Mouse (Mus musculus) small intestine, adult 2 months (tissue): Measurements from ENCODE around the gene Sult5a1. TPM values are rescaled to one million over a fixed set of nuclear protein-coding genes. Genes with fewer than 3 reads are reported as not detected.

Source experiments
- H3K27ac ChIP-seq: fragments of 200-500 bp; 2 replicates; pipeline ENCODE4 v1.5.1; 2012; ENCODE audit warnings: low read depth, low read length, control low read depth, inconsistent platforms; ENCODE audit not compliant: insufficient read depth
- H3K27me3 ChIP-seq: fragments of 200-500 bp; 2 replicates; pipeline ENCODE4 v1.6.1; 2012; ENCODE audit warnings: mild to moderate bottlenecking, moderate library complexity, low read length, inconsistent platforms; ENCODE audit not compliant: control insufficient read depth, insufficient read depth
- H3K36me3 ChIP-seq: fragments of 200-500 bp; 2 replicates; pipeline ENCODE4 v1.6.1; 2012; ENCODE audit warnings: mild to moderate bottlenecking, low read length, control low read depth, inconsistent platforms; ENCODE audit not compliant: control insufficient read depth, insufficient read depth
- H3K4me1 ChIP-seq: fragments of 200-500 bp; 2 replicates; pipeline ENCODE4 v1.6.1; 2012; ENCODE audit warnings: low read length, inconsistent platforms, mixed read lengths; ENCODE audit not compliant: control insufficient read depth, insufficient read depth, insufficient read length
- H3K4me3 ChIP-seq: fragments of 200-500 bp; 2 replicates; pipeline ENCODE4 v1.5.1; 2012; ENCODE audit warnings: low read depth, mild to moderate bottlenecking, control low read depth, inconsistent platforms, low read length, moderate library complexity
- CTCF ChIP-seq: fragments of 200-500 bp; IDR thresholded peaks from 2 replicates; pipeline ENCODE4 v1.5.1; 2012; ENCODE audit warnings: low read depth, mild to moderate bottlenecking, control low read depth, inconsistent platforms, low read length, moderate library complexity, mixed read lengths; ENCODE audit not compliant: insufficient replicate concordance, insufficient read length; ENCODE audit errors: extremely low read depth
- POLR2A ChIP-seq: fragments of 200-500 bp; IDR thresholded peaks from 2 replicates; pipeline ENCODE4 v1.6.1; 2012; ENCODE audit warnings: low read depth, mild to moderate bottlenecking, control low read depth, inconsistent platforms, low read length, moderate library complexity
- WGBS: fragments of 180-500 bp; shearing (Covaris S2); methylation state at CpG from one replicate; pipeline ENCODE4 v1.1.7; 2018; 5-methylcytosine and 5-hydroxymethylcytosine counted together
- polyA plus RNA-seq: library from polyadenylated mRNA; depleted of rRNA; stranded (reverse); fragments of >200 nt; gene quantifications from 2 replicates; pipeline ENCODE4 v1.2.3, GENCODE M21; 2012

Sult5a1 gene
- polyA plus RNA-seq, 1 experiment: 0.19 TPM

DNA sequence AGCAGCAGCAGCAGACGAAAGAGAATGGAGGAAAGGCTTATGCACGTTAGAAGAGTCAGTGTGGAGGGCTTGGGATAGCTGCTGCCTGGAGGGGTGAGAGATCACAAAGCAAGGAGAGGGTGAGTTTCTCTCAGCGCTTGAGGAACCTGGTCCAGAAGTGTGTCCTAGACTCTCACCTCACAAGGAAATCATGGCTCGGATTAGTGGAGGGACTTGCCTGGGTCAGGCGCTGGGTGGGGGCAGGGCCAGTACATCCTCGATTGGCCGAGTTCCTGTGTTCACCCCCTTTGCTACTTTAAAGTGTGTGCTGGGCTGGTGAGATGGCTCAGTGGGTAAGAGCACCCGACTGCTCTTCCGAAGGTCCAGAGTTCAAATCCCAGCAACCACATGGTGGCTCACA, 22.3 kb downstream of the Sult5a1 start:
- H3K4me3 ChIP-seq: no peak overlapping the region
- TF ChIP-seq POLR2A: no peak
- TF ChIP-seq CTCF: no peak
- H3K4me1 ChIP-seq: no peaks in the 10 kb centered on the region; the same call in 1 of the 2 replicates
- no peaks in the 10 kb centered on the region for H3K36me3 ChIP-seq
- WGBS: 51% methylated on average over 9 of the region's 9 CpGs
- no peaks in the 10 kb centered on the region for H3K27me3 ChIP-seq
- H3K27ac ChIP-seq: no peak overlapping the region

DNA sequence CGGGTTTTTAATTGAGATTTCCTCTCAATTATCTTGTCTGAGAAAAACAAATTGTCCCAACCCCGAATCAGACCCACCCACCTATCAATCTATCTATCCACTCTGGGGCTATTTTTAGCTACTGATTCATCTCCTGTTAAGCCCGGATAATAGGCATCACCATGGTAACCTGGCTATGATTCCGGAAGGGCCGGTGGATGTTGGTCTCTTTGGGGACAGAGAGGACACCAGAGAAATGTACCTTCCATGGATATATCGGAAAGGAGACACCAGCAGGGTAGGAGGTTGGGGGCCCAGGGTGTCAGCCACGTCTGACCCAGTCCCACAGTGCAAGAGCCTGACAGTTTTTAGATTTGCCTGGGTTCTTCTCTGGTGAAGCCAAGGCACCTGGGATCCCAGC, 22.7 kb downstream of the Sult5a1 start:
- WGBS: 22% methylated on average over 7 of the region's 7 CpGs
- no peak overlapping the region for H3K4me3 ChIP-seq
- TF ChIP-seq CTCF (no peak), POLR2A (no peak)
- no peaks in the 10 kb centered on the region for H3K36me3 ChIP-seq
- H3K4me1 ChIP-seq: no peaks in the 10 kb centered on the region; the same call in 1 of the 2 replicates
- H3K27me3 ChIP-seq: no peaks in the 10 kb centered on the region
- H3K27ac ChIP-seq: no peak overlapping the region

- TF ChIP-seq CTCF (no peak), POLR2A (no peak)
- Histone ChIP-seq H3K4me3 (no peak overlapping the region), H3K4me1 (no peaks in the 10 kb centered on the region; the same call in 1 of the 2 replicates), H3K36me3 (no peaks in the 10 kb centered on the region), H3K27ac (no peak overlapping the region), H3K27me3 (no peaks in the 10 kb centered on the region)
- 87% methylated on average over 11 of the region's 11 CpGs for WGBS
Measured at GRCm38 (mm10) chr8:123134149-123134713, 23.9 kb downstream of the Sult5a1 start.

DNA sequence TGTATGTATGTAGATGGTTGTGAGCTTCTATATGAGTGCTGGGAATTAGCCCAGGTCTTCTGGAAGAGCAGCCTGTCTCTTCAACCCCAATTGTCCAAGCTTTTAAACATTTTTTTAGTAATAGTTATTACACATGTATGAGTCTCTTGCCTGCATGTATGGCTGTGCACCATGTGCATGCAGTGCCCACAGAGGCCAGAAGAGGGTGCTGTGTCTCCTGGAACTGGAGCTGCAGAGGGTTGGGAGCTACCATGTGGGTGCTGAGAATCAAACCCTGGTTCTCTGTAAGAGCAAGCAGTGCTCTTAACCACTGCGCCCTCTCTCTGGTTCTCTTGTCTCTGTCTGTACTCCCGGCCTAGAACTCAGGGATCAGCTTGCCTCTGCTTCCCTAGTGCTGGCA, 25.2 kb downstream of the Sult5a1 start:
- WGBS: 92% methylated on average over 2 of the region's 2 CpGs
- Histone ChIP-seq H3K27ac (no peak overlapping the region), H3K27me3 (no peaks in the 10 kb centered on the region), H3K36me3 (no peaks in the 10 kb centered on the region), H3K4me3 (no peak overlapping the region), H3K4me1 (no peaks in the 10 kb centered on the region; the same call in 1 of the 2 replicates)
- TF ChIP-seq POLR2A (no peak), CTCF (no peak)

DNA sequence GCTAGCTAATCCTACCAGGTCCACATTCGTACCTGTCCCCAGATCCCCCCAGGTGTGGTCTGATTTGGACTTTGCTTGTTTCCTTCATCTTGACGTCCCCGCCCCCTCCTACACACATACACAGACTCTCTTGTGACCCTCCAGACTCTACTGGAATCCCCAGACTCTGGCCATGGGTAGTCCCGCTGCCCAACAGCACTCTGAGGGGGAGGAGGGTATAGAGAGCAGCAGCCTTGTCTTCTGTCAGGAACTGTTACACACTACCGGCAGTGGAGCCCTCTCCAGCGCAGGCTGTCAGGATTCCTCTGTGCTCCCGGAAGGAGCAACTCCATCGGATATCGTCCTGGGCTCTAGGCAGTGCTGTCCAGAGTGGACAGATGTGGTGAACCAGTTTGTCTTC, 27.1 kb downstream of the Sult5a1 start:
- Histone ChIP-seq H3K27me3 (0 out of 2 replicates have a peak, but pooled peaks cover 5% of the 10 kb centered on the region), H3K36me3 (no peaks in the 10 kb centered on the region), H3K27ac (no peak overlapping the region), H3K4me3 (no peak overlapping the region), H3K4me1 (peaks cover 5% of the 10 kb centered on the region)
- TF ChIP-seq CTCF (no peak), POLR2A (no peak)
- WGBS: 40% methylated on average over 9 of the region's 9 CpGs

DNA sequence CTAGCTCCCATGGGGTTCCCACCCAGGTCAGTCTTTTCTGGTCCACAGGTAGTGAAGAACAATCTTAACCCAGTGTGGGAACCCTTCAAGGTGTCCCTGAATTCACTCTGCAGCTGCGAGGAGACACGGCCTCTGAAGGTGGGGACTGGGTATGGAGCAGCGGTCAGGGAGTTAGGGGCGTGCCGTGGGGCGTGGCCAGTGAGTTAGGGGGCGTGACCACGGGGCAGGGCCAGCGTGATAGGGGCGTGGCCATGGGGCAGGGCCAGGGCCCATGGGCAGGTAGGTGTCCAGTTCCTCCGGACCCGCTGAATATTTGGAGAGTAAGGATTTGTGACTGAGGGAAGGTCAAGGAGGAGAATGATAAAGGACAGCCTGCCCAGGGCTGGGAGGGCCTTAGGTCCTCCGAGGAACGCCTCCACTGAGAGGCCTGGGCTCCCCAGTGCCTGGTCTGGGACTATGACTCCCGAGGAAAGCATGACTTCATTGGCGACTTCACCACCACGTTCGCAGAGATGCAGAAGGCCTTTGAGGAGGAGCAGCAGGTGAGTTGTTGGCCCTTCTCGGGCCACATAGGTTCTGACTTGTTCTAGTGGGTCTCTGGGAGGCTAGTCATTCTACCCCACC, 31.8 kb downstream of the Sult5a1 start:
- TF ChIP-seq CTCF: no peak
- no peak for TF ChIP-seq POLR2A
- 7% methylated on average over 19 of the region's 19 CpGs for WGBS
- H3K4me3 ChIP-seq: no peak overlapping the region; the same call in 1 of the 2 replicates
- H3K27ac ChIP-seq: no peak overlapping the region
- H3K4me1 ChIP-seq: peaks cover 5% of the 10 kb centered on the region
- H3K27me3 ChIP-seq: 0 out of 2 replicates have a peak, but pooled peaks cover 5% of the 10 kb centered on the region
- H3K36me3 ChIP-seq: no peaks in the 10 kb centered on the region

GRCm38 (mm10) chr8:123122670-123123069, 35.4 kb downstream of the Sult5a1 start:
- H3K4me3 ChIP-seq: no peak overlapping the region
- H3K4me1 ChIP-seq: peaks cover 7% of the 10 kb centered on the region
- TF ChIP-seq POLR2A (no peak), CTCF (no peak)
- peaks cover 20% of the 10 kb centered on the region for H3K27me3 ChIP-seq
- H3K27ac ChIP-seq: no peak overlapping the region
- H3K36me3 ChIP-seq: no peaks in the 10 kb centered on the region
- 72% methylated on average over 5 of the region's 5 CpGs for WGBS
